In the genomic region with DNA sequence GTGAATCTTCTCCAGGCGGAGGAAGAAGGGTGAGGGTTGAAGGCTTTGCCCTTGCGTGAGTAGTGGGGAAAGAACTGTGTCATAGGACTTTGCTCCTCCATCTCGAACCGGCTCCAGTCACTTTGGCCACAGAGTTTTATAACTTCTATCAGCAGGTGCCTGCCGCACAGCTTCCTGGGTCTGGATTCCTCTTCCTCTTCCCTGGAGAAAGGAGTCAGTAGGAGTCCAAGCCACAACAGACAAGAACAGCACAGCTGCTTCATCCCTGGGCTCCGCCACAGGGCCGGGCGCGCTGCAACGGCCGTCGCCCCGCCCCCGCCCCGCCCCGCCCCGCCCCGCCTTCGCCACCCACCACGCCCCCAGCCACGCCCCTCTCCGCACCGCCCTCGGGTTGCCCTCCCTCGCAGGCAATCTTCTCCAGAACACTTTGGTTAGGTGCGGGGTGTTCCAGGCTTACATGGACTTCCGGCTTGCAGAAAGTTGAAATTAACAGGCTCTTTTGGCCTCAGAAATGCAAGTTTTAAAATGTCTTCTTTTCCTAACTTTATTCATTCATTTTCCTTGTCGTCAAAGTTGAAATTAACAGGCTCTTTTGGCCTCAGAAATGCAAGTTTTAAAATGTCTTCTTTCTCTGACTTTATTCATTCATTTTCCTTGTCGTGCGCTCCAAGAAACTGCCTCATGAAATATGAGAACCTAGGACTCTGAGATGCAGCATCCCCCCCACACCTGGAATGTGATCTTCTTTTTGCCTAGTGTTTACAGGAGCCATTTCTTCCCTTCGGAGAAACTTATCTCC, we compare ENCODE assay signal across 8 mouse cellular contexts. TPM values are rescaled to one million over a fixed set of nuclear protein-coding genes. Genes with fewer than 3 reads are reported as not detected.
DNase-seq lines count a peak whose midpoint lies in the region; ATAC-seq and TF ChIP-seq lines count a peak whose summit lies in the region.

A gene (minus strand): TSS at position 304 of the 799 bp plus-strand sequence.

- H3K36me3 ChIP-seq in embryonic facial prominence, embryonic 10.5 days (replicated peaks): no peaks in the 10 kb centered on the region
- no peaks in the 10 kb centered on the region for H3K36me3 ChIP-seq in lung, embryonic 16.5 days (ENCODE audit: control insufficient read depth, insufficient read depth, low read length)

- peak within 1 kb of the TSS; percentile 82 for H3K4me2 ChIP-seq in lung, embryonic 16.5 days (ENCODE audit: low read depth, low read length)

- H3K4me1 ChIP-seq in embryonic facial prominence, embryonic 10.5 days: peaks cover 15% of the 10 kb centered on the region
- H3K4me1 ChIP-seq in lung, embryonic 16.5 days (replicated peaks; ENCODE audit: control insufficient read depth, insufficient read depth, low read length): peaks cover 6% of the 10 kb centered on the region
- H3K4me1 ChIP-seq in olfactory bulb, adult 2 months (ENCODE audit: control insufficient read depth, insufficient read depth, low read length): peaks cover 3% of the 10 kb centered on the region; the same call in 1 of the 2 replicates

- peak within 1 kb of the TSS; percentile 47; the same call in 1 of the 2 replicates for H3K9ac ChIP-seq in lung, embryonic 16.5 days (ENCODE audit: low read length)

- ATAC-seq in lung, embryonic 16.5 days (ENCODE audit: low read depth): peak; percentile 99

- DNase-seq in A20 (ENCODE audit: low read depth, low spot score): peak; percentile 79
- DNase-seq in T-cell, adult 2 months (ENCODE audit: low spot score): peak; percentile 65
- peak; percentile 91 for DNase-seq in embryonic facial prominence, embryonic 10.5 days (ENCODE audit: low spot score)
- peak; percentile 23 to 30 for DNase-seq in heart, adult 9 months (ENCODE audit: low spot score in 2 of 2)
- DNase-seq in kidney, adult 8-10 months: peak; percentile 24 to 56
- peak; percentile 46 to 82 for DNase-seq in thymus, postnatal 10 days (ENCODE audit: low spot score in 2 of 2)

- H3K27ac ChIP-seq in embryonic facial prominence, embryonic 10.5 days (replicated peaks): peak within 1 kb of the TSS; percentile 62
- no peak within 1 kb of the TSS for H3K27ac ChIP-seq in lung, embryonic 16.5 days (ENCODE audit: low read length)
- no peak within 1 kb of the TSS for H3K27ac ChIP-seq in olfactory bulb, adult 2 months (ENCODE audit: insufficient read depth, low read depth, low read length)

- no peak for TF ChIP-seq POLR2A in olfactory bulb, adult 2 months (IDR thresholded peaks at IDR 0.05; ENCODE audit: insufficient read depth, low read depth, low read length)

- no peaks in the 10 kb centered on the region for H3K9me3 ChIP-seq in embryonic facial prominence, embryonic 10.5 days
- H3K9me3 ChIP-seq in lung, embryonic 16.5 days (ENCODE audit: control insufficient read depth, low read length): no peaks in the 10 kb centered on the region

- 4% methylated on average over 31 of the region's 31 CpGs for WGBS in embryonic facial prominence, embryonic 10.5 days
- WGBS in lung, embryonic 16.5 days: 2% methylated on average over 23 of the region's 31 CpGs
- 7% methylated on average over 28 of the region's 31 CpGs for WGBS in olfactory bulb, adult 2 months

- H3K27me3 ChIP-seq in embryonic facial prominence, embryonic 10.5 days (replicated peaks; ENCODE audit: low read depth, poor library complexity, severe bottlenecking): peaks cover 7% of the 10 kb centered on the region
- peaks cover 2% of the 10 kb centered on the region; the same call in 1 of the 2 replicates for H3K27me3 ChIP-seq in lung, embryonic 16.5 days (ENCODE audit: control insufficient read depth, insufficient read depth, low read depth, low read length)

- peak within 1 kb of the TSS; percentile 54 for H3K4me3 ChIP-seq in embryonic facial prominence, embryonic 10.5 days
- peak within 1 kb of the TSS; percentile 49 for H3K4me3 ChIP-seq in lung, embryonic 16.5 days (ENCODE audit: low read length)
- H3K4me3 ChIP-seq in olfactory bulb, adult 2 months (ENCODE audit: insufficient read depth, low read depth, low read length): peak within 1 kb of the TSS; percentile 30

- no peak for TF ChIP-seq CTCF in olfactory bulb, adult 2 months (IDR thresholded peaks at IDR 0.05; ENCODE audit: insufficient read depth, low read depth, low read length)

RNA-seq across cellular contexts. Expression of the gene that starts here (rescaled TPM):
- 6.0 and 7.0 TPM in 2 replicates for polyA plus RNA-seq in embryonic facial prominence, embryonic 10.5 days (2016; fragmentation: Nextera tagmentation; extraction: Ambion mirVana)
- polyA plus RNA-seq in lung, embryonic 16.5 days (2015; fragmentation: Nextera tagmentation; extraction: Ambion mirVana): 1.0 and 2.9 TPM in 2 replicates
- polyA plus RNA-seq in olfactory bulb, adult 2 months (2012; ENCODE audit: insufficient read depth, insufficient read length, low replicate concordance, missing spikeins): not detected in 2 replicates

Comparison
In these comparisons a context has a peak if more than half of its experiments do, and no peak if none do; other contexts are left out.
1. DNase-seq: peak in every context shown above with its lines; median percentile 91 in embryonic facial prominence, embryonic 10.5 days; 79 in A20; 65 in T-cell, adult 2 months; 64 in thymus, postnatal 10 days; 40 in kidney, adult 8-10 months; 26 in heart, adult 9 months.